Mouse (Mus musculus) lung, embryonic 16.5 days (tissue): Measurements from ENCODE around the gene Cd63. TPM values are rescaled to one million over a fixed set of nuclear protein-coding genes. Genes with fewer than 3 reads are reported as not detected.

Experiments used
- ATAC-seq: fragments of 200-750 bp; cut with Nextera tagmentation; 2 replicates; pipeline ENCODE4 v1.8.0; 2017; ENCODE audit warnings: low read depth, mild to moderate bottlenecking, moderate library complexity
- H3K27ac ChIP-seq: fragments of 300-500 bp; sonication (generic); 2 replicates; pipeline ENCODE4 v1.5.1; 2014; ENCODE audit warnings: mild to moderate bottlenecking, control low read depth, low read length
- H3K27me3 ChIP-seq: fragments of 300-500 bp; sonication (generic); 2 replicates; pipeline ENCODE4 v1.6.1; 2014; ENCODE audit warnings: low read depth, low read length, mixed read lengths; ENCODE audit not compliant: control insufficient read depth, insufficient read depth
- H3K36me3 ChIP-seq: fragments of 300-500 bp; sonication (generic); 2 replicates; pipeline ENCODE4 v1.6.1; 2014; ENCODE audit warnings: low read length; ENCODE audit not compliant: control insufficient read depth, insufficient read depth
- H3K4me1 ChIP-seq: fragments of 300-500 bp; sonication (generic); replicated peaks from 2 replicates; pipeline ENCODE4 v1.6.1; 2014; ENCODE audit warnings: low read length, mixed read lengths; ENCODE audit not compliant: control insufficient read depth, insufficient read depth
- H3K4me2 ChIP-seq: fragments of 300-500 bp; sonication (generic); 2 replicates; pipeline ENCODE4 v1.6.1; 2014; ENCODE audit warnings: low read depth, low read length, control low read depth
- H3K4me3 ChIP-seq: fragments of 300-500 bp; sonication (generic); 2 replicates; pipeline ENCODE4 v1.5.1; 2014; ENCODE audit warnings: mild to moderate bottlenecking, low read length, control low read depth
- H3K9ac ChIP-seq: fragments of 300-500 bp; sonication (generic); 2 replicates; pipeline ENCODE4 v1.6.1; 2014; ENCODE audit warnings: low read length, control low read depth
- H3K9me3 ChIP-seq: fragments of 300-500 bp; sonication (generic); 2 replicates; pipeline ENCODE4 v1.6.1; 2016; ENCODE audit warnings: low read length; ENCODE audit not compliant: control insufficient read depth
- whole genome bisulfite sequencing: fragments of 180-500 bp; shearing (Covaris S2); extraction: QIAGEN DNeasy Blood & Tissue Kit; methylation state at CpG from one replicate; pipeline ENCODE4 v1.1.7; 2014; 5-methylcytosine and 5-hydroxymethylcytosine counted together
- polyA plus RNA-seq: library from polyadenylated mRNA; unstranded; fragments of >200 nt; fragmentation: Nextera tagmentation; extraction: Ambion mirVana; gene quantifications from 2 replicates; pipeline ENCODE4 v1.2.1, GENCODE M21; 2015

Gene Cd63
- polyA plus RNA-seq, 1 experiment from 2014 or later: 568 TPM

GRCm38 (mm10) chr10:128899759-128900490, 864 bp upstream of the Cd63 start:
- Histone ChIP-seq H3K9ac (no peak overlapping the region), H3K36me3 (no peaks in the 10 kb centered on the region), H3K4me3 (no peak overlapping the region), H3K9me3 (no peaks in the 10 kb centered on the region), H3K4me2 (no peak overlapping the region), H3K27ac (no peak overlapping the region), H3K27me3 (peaks cover 7% of the 10 kb centered on the region; the same call in 1 of the 2 replicates), H3K4me1 (peaks cover 16% of the 10 kb centered on the region)
- WGBS: 78% methylated on average over 6 of the region's 6 CpGs
- ATAC-seq: no peak

- ATAC-seq: no peak
- Histone ChIP-seq H3K27me3 (peaks cover 3% of the 10 kb centered on the region; the same call in 1 of the 2 replicates), H3K4me2 (no peak overlapping the region), H3K4me3 (no peak overlapping the region), H3K27ac (no peak overlapping the region), H3K9me3 (no peaks in the 10 kb centered on the region), H3K36me3 (no peaks in the 10 kb centered on the region), H3K9ac (no peak overlapping the region), H3K4me1 (peaks cover 6% of the 10 kb centered on the region)
- WGBS: 79% methylated on average over 1 of the region's 1 CpGs
These were observed 620 bp downstream of the Cd63 start for GRCm38 (mm10) chr10:128901409-128901808.

GRCm38 (mm10) chr10:128902409-128902988, 1.7 kb downstream of the Cd63 start:
- Histone ChIP-seq H3K27me3 (no peaks in the 10 kb centered on the region), H3K4me1 (no peaks in the 10 kb centered on the region), H3K36me3 (no peaks in the 10 kb centered on the region), H3K9me3 (no peaks in the 10 kb centered on the region), H3K4me2 (no peak overlapping the region), H3K27ac (no peak overlapping the region), H3K4me3 (no peak overlapping the region), H3K9ac (no peak overlapping the region)
- WGBS: 80% methylated on average over 3 of the region's 3 CpGs
- ATAC-seq: no peak

- ATAC-seq: no peak
- Histone ChIP-seq H3K4me2 (no peak overlapping the region), H3K4me3 (no peak overlapping the region), H3K27ac (no peak overlapping the region), H3K27me3 (no peaks in the 10 kb centered on the region), H3K9ac (no peak overlapping the region), H3K4me1 (peaks cover 6% of the 10 kb centered on the region; the same call in 1 of the 2 replicates), H3K9me3 (no peaks in the 10 kb centered on the region), H3K36me3 (no peaks in the 10 kb centered on the region)
- 79% methylated on average over 5 of the region's 5 CpGs for WGBS
These were observed 4.0 kb downstream of the Cd63 start for GRCm38 (mm10) chr10:128904812-128905211.

GRCm38 (mm10) chr10:128908778-128909448, 8.1 kb downstream of the Cd63 start:
- Histone ChIP-seq H3K4me2 (peak overlapping the region; percentile 84), H3K9ac (peak overlapping the region; percentile 95), H3K9me3 (no peaks in the 10 kb centered on the region), H3K36me3 (peaks cover 4% of the 10 kb centered on the region; the same call in 1 of the 2 replicates), H3K4me1 (peaks cover 17% of the 10 kb centered on the region; the same call in 1 of the 2 replicates), H3K27ac (peak overlapping the region; percentile 91), H3K27me3 (no peaks in the 10 kb centered on the region), H3K4me3 (peak overlapping the region; percentile 91)
- whole genome bisulfite sequencing: 54% methylated on average over 13 of the region's 13 CpGs
- ATAC-seq: no peak

- WGBS: 1% methylated on average over 38 of the region's 41 CpGs
- no peaks in the 10 kb centered on the region for H3K27me3 ChIP-seq
- peak overlapping the region; percentile 91 for H3K4me3 ChIP-seq
- H3K9me3 ChIP-seq: no peaks in the 10 kb centered on the region
- peaks cover 17% of the 10 kb centered on the region; the same call in 1 of the 2 replicates for H3K4me1 ChIP-seq
- peak overlapping the region; percentile 95 for H3K9ac ChIP-seq
- peak; percentile 92 for ATAC-seq
- H3K27ac ChIP-seq: peak overlapping the region; percentile 91
- peak overlapping the region; percentile 84 for H3K4me2 ChIP-seq
- peaks cover 9% of the 10 kb centered on the region for H3K36me3 ChIP-seq
These were observed 8.8 kb downstream of the Cd63 start for GRCm38 (mm10) chr10:128909567-128910028.

GRCm38 (mm10) chr10:128910066-128910841, 9.5 kb downstream of the Cd63 start:
- ATAC-seq: peak; percentile 49
- H3K9ac ChIP-seq: peak overlapping the region; percentile 95
- H3K4me1 ChIP-seq: peaks cover 17% of the 10 kb centered on the region; the same call in 1 of the 2 replicates
- H3K27me3 ChIP-seq: no peaks in the 10 kb centered on the region
- WGBS: 2% methylated on average over 49 of the region's 66 CpGs
- peak overlapping the region; percentile 91 for H3K27ac ChIP-seq
- peaks cover 10% of the 10 kb centered on the region for H3K36me3 ChIP-seq
- H3K4me3 ChIP-seq: peak overlapping the region; percentile 91
- no peaks in the 10 kb centered on the region for H3K9me3 ChIP-seq
- H3K4me2 ChIP-seq: peak overlapping the region; percentile 84

- Histone ChIP-seq H3K9me3 (no peaks in the 10 kb centered on the region), H3K9ac (no peak overlapping the region; the same call in 1 of the 2 replicates), H3K27me3 (no peaks in the 10 kb centered on the region), H3K4me2 (peak overlapping the region; percentile 84), H3K4me1 (peaks cover 17% of the 10 kb centered on the region; the same call in 1 of the 2 replicates), H3K36me3 (peaks cover 10% of the 10 kb centered on the region), H3K27ac (no peak overlapping the region), H3K4me3 (no peak overlapping the region; the same call in 1 of the 2 replicates)
- WGBS: 89% methylated on average over 6 of the region's 6 CpGs
- no peak for ATAC-seq
These were observed 10.6 kb downstream of the Cd63 start for GRCm38 (mm10) chr10:128911430-128911829.
